Mouse (Mus musculus): Measurements from ENCODE around the gene Adam25. TPM values are rescaled to one million over a fixed set of nuclear protein-coding genes. Genes with fewer than 3 reads are reported as not detected.
"Not testable (repeated sequence)": the region's sequence is repeated elsewhere in the genome, so short reads cannot be mapped to it uniquely, and the experiment has no call there.

Adam25 gene
- not detected for total RNA-seq (2021)
- long read RNA-seq, experiment 1, result 0 reads
- long read RNA-seq, experiment 2, result 0 reads

GRCm38 (mm10) chr8:40751908-40752307 lies at the start of gene Adam25:
TSS of gene Adam25 (plus strand) at chr8:40752208.
- not testable (repeated sequence) for DNase-seq (ENCODE audit: low spot score in 2 of 2)

DNA sequence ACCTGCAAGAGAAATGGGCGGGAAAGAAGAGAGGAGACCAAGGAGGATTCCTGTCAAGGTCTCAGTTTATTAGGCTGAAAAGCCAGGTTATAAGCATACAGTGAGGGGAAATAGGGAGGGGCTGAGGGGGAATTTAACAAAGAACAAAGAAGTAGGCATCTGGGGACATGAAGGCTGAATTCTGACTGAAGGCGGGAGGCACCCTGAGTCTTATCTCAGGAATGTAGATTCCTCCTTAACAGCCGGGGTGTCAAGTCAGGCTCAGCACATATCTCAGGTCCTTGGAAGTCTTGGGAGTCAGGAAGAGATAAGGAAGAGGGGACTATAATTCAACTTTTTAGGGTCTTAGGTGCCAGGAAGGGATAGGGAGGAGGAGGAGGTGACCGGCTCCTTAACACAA lies 36.6 kb upstream of the Adam25 start:
- not testable (repeated sequence) for DNase-seq (ENCODE audit: low spot score in 2 of 2)

GRCm38 (mm10) chr8:40715986-40716385 lies 36.0 kb upstream of the Adam25 start:
- DNase-seq (ENCODE audit: low spot score in 2 of 2), result no peak

- no peak for DNase-seq (ENCODE audit: low spot score in 2 of 2)
Observed at GRCm38 (mm10) chr8:40783320-40783719, 31.3 kb downstream of the Adam25 start.

- DNase-seq (ENCODE audit: low spot score in 2 of 2), result not testable (repeated sequence)
Observed at GRCm38 (mm10) chr8:40792973-40793372, 41.0 kb downstream of the Adam25 start, which contains the start of gene Adam20. TSS of gene Adam20 (plus strand) at chr8:40793273.

DNA sequence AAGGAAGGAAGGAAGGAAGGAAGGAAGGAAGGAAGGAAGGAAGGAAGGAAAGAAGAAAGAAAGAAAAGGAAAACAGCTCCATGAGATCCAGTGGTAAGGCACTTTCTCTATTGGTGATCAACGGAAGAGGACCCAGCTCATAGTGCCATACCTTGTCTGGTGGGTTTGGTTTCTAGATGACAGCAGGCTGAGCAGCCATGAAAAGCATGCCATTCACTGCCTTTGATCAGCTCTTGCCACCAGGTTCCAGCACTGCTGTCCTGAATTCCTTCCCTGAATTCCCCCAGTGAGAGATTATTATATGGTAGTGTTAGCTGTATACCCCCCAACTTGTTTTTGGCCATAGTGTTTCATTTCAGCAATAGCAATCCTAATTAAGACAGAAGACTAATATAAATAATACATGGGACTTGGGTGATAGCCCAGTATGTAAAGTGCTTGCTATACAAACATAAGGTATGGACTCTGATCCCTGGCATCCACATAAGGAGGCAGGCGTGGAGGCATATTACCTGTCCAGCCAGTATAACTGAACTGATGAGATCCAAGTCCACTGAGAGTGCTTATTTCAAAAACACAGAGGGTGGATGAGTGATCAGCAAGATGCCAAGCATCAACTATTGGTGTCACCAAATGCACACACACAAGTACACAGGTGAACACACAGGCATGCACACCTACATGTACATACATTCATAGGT lies 51.5 kb downstream of the Adam25 start:
- no peak for DNase-seq (ENCODE audit: low spot score in 2 of 2)

Other genes starting within 250 kb of the Adam25 start
- gene Adam24, start 77.1 kb upstream of the Adam25 start, total RNA-seq (2021), result not detected
- not detected for gene Adam20, start 41.1 kb downstream of the Adam25 start, total RNA-seq (2021)
- not detected for gene Adam39, start 70.8 kb downstream of the Adam25 start, total RNA-seq (2021)

Data from adrenal gland, postnatal 4 days (tissue).